Mouse (Mus musculus) neural tube, embryonic 12.5 days (tissue): ENCODE data around the gene Awat1. TPM values are rescaled to one million over a fixed set of nuclear protein-coding genes. Genes with fewer than 3 reads are reported as not detected.

Source experiments
- ATAC-seq: fragments of 200-750 bp; cut with Nextera tagmentation; 2 replicates; pipeline ENCODE4 v1.8.0; 2017; ENCODE audit warnings: low read depth, mild to moderate bottlenecking, moderate TSS enrichment, moderate library complexity; ENCODE audit not compliant: low FRiP score
- H3K27ac ChIP-seq: fragments of 300-500 bp; sonication (generic); 2 replicates; pipeline ENCODE4 v1.5.1; 2016
- H3K27me3 ChIP-seq: fragments of 300-500 bp; sonication (generic); replicated peaks from 2 replicates; pipeline ENCODE4 v1.6.1; 2016; ENCODE audit warnings: mild to moderate bottlenecking
- H3K36me3 ChIP-seq: fragments of 300-500 bp; sonication (generic); 2 replicates; pipeline ENCODE4 v1.6.1; 2016; ENCODE audit warnings: mild to moderate bottlenecking
- H3K4me1 ChIP-seq: fragments of 300-500 bp; sonication (generic); 2 replicates; pipeline ENCODE4 v1.6.1; 2016
- H3K4me2 ChIP-seq: fragments of 300-500 bp; sonication (generic); replicated peaks from 2 replicates; pipeline ENCODE4 v1.6.1; 2016; ENCODE audit warnings: mild to moderate bottlenecking
- H3K4me3 ChIP-seq: fragments of 300-500 bp; sonication (generic); 2 replicates; pipeline ENCODE4 v1.5.1; 2016
- H3K9ac ChIP-seq: fragments of 300-500 bp; sonication (generic); 2 replicates; pipeline ENCODE4 v1.6.1; 2016; ENCODE audit warnings: mild to moderate bottlenecking
- H3K9me3 ChIP-seq: fragments of 300-500 bp; sonication (generic); 2 replicates; pipeline ENCODE4 v1.6.1; 2016; ENCODE audit warnings: mild to moderate bottlenecking
- WGBS: fragments of 180-500 bp; shearing (Covaris S2); methylation state at CpG from one replicate; pipeline ENCODE4 v1.1.7; 2016; 5-methylcytosine and 5-hydroxymethylcytosine counted together
- polyA plus RNA-seq: library from polyadenylated mRNA; unstranded; fragments of >200 nt; fragmentation: Nextera tagmentation; extraction: Ambion mirVana; gene quantifications from 2 replicates; pipeline ENCODE4 v1.2.1, GENCODE M21; 2016

Gene Awat1
- polyA plus RNA-seq: not detected in 2 replicates

- H3K27ac ChIP-seq: no peak within 1 kb of the TSS
- no peaks in the 10 kb centered on the region for H3K9me3 ChIP-seq
- H3K36me3 ChIP-seq: no peaks in the 10 kb centered on the region
- no peak within 1 kb of the TSS for H3K4me3 ChIP-seq
- no peak for ATAC-seq
- no peak within 1 kb of the TSS for H3K9ac ChIP-seq
- no peak within 1 kb of the TSS for H3K4me2 ChIP-seq
- H3K27me3 ChIP-seq: no peaks in the 10 kb centered on the region
- 75% methylated on average over 1 of the region's 1 CpGs for WGBS
- H3K4me1 ChIP-seq: no peaks in the 10 kb centered on the region
Measured at GRCm38 (mm10) chrX:100571951-100572350, at the start of gene Awat1. TSS of gene Awat1 (plus strand) at chrX:100572251.

DNA sequence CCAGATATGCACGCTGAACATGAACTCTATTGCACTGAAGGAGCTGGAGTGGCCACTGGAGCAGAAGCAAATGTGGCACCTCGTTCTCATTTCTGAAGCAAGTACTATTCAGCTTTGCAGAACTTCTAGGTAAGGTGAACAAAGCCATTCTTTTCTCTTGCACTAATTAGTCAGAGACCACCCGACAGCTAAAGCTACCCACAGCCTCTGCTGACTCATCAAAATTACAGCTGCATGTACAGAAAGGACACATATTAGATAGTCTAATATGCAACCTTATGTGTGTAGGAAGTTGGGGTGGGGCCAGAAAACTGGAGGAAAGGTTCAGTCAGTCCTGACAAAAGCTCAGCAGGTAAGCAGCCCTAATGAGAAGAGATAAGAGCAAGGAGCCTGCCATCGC is 47.6 kb upstream of the Awat1 start, which contains the start of gene Dgat2l6:
Gene Dgat2l6 (plus strand): TSS at position 368 of the 400 bp plus-strand sequence.
- no peaks in the 10 kb centered on the region for H3K9me3 ChIP-seq
- H3K27ac ChIP-seq: no peak within 1 kb of the TSS
- H3K4me3 ChIP-seq: no peak within 1 kb of the TSS
- no peak within 1 kb of the TSS for H3K4me2 ChIP-seq
- ATAC-seq: no peak
- WGBS: 88% methylated on average over 4 of the region's 4 CpGs
- no peak within 1 kb of the TSS for H3K9ac ChIP-seq
- no peaks in the 10 kb centered on the region for H3K27me3 ChIP-seq
- no peaks in the 10 kb centered on the region for H3K4me1 ChIP-seq
- no peaks in the 10 kb centered on the region for H3K36me3 ChIP-seq

- Histone ChIP-seq H3K27ac (no peak overlapping the region), H3K4me3 (no peak overlapping the region), H3K9ac (no peak overlapping the region), H3K4me2 (no peak overlapping the region), H3K36me3 (no peaks in the 10 kb centered on the region), H3K9me3 (no peaks in the 10 kb centered on the region), H3K4me1 (no peaks in the 10 kb centered on the region), H3K27me3 (no peaks in the 10 kb centered on the region)
- ATAC-seq: no peak
- 79% methylated on average over 3 of the region's 3 CpGs for WGBS
Measured at GRCm38 (mm10) chrX:100556026-100556425, 16.0 kb upstream of the Awat1 start.

- no peak overlapping the region for H3K27ac ChIP-seq
- WGBS: 91% methylated on average over 3 of the region's 3 CpGs
- no peak overlapping the region for H3K4me3 ChIP-seq
Measured at GRCm38 (mm10) chrX:100565696-100566095, 6.4 kb upstream of the Awat1 start.

GRCm38 (mm10) chrX:100594791-100595190 is 22.7 kb downstream of the Awat1 start, which contains the start of gene P2ry4:
TSS of gene P2ry4 (minus strand) at chrX:100594869.
- no peaks in the 10 kb centered on the region for H3K4me1 ChIP-seq
- H3K27ac ChIP-seq: no peak within 1 kb of the TSS
- H3K9me3 ChIP-seq: no peaks in the 10 kb centered on the region
- no peak within 1 kb of the TSS for H3K4me2 ChIP-seq
- no peak within 1 kb of the TSS for H3K9ac ChIP-seq
- H3K4me3 ChIP-seq: no peak within 1 kb of the TSS
- no peak for ATAC-seq
- no peaks in the 10 kb centered on the region; the same call in 1 of the 2 replicates for H3K27me3 ChIP-seq
- no peaks in the 10 kb centered on the region for H3K36me3 ChIP-seq
- 62% methylated on average over 4 of the region's 4 CpGs for WGBS

More at GRCm38 (mm10) chrX:100565696-100566095, 6.4 kb upstream of the Awat1 start:
- H3K27me3 ChIP-seq: no peaks in the 10 kb centered on the region
- no peaks in the 10 kb centered on the region for H3K9me3 ChIP-seq
- no peaks in the 10 kb centered on the region for H3K36me3 ChIP-seq
- H3K9ac ChIP-seq: no peak overlapping the region
- no peaks in the 10 kb centered on the region for H3K4me1 ChIP-seq
- no peak overlapping the region for H3K4me2 ChIP-seq
- ATAC-seq: no peak

- no peak for ATAC-seq
- Histone ChIP-seq H3K27ac (no peak overlapping the region), H3K27me3 (no peaks in the 10 kb centered on the region; the same call in 1 of the 2 replicates), H3K9ac (no peak overlapping the region), H3K36me3 (no peaks in the 10 kb centered on the region), H3K4me3 (no peak overlapping the region), H3K4me1 (no peaks in the 10 kb centered on the region), H3K4me2 (no peak overlapping the region), H3K9me3 (no peaks in the 10 kb centered on the region)
- 24% methylated on average over 5 of the region's 5 CpGs for WGBS
Measured at GRCm38 (mm10) chrX:100597439-100597838, 25.4 kb downstream of the Awat1 start.

GRCm38 (mm10) chrX:100599755-100600154 is 27.7 kb downstream of the Awat1 start:
- Histone ChIP-seq H3K9me3 (no peaks in the 10 kb centered on the region), H3K9ac (no peak overlapping the region), H3K4me2 (no peak overlapping the region), H3K36me3 (no peaks in the 10 kb centered on the region), H3K27me3 (no peaks in the 10 kb centered on the region; the same call in 1 of the 2 replicates), H3K4me3 (no peak overlapping the region), H3K27ac (no peak overlapping the region), H3K4me1 (no peaks in the 10 kb centered on the region)
- WGBS: 78% methylated on average over 4 of the region's 4 CpGs
- ATAC-seq: no peak

DNA sequence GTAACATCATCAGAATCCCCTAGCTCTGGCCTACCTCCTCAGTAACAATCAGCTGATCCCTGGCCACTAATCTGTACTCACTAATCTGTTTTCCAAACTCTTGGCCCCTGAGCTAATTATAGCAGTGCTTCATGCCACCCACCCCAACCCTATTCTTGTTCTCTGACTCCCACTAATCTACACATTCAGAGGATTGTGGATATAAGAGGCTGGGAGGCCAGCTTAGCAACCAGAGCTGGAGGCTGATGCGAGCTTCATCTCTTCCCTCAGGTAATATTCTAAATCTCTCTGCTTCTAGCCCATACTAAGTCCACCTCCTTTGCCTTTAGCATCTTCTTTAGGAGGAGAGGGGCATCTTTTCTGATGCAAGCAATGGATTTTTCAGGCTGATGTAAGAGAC is 33.3 kb downstream of the Awat1 start, which contains the start of gene Arr3:
Gene Arr3 (plus strand): TSS at position 184 of the 400 bp plus-strand sequence.
- ATAC-seq: no peak
- 79% methylated on average over 1 of the region's 1 CpGs for WGBS
- no peaks in the 10 kb centered on the region for H3K4me1 ChIP-seq
- no peak within 1 kb of the TSS for H3K27ac ChIP-seq
- no peaks in the 10 kb centered on the region for H3K9me3 ChIP-seq
- no peak within 1 kb of the TSS for H3K9ac ChIP-seq
- H3K36me3 ChIP-seq: no peaks in the 10 kb centered on the region
- H3K4me3 ChIP-seq: no peak within 1 kb of the TSS
- no peaks in the 10 kb centered on the region for H3K27me3 ChIP-seq
- no peak within 1 kb of the TSS for H3K4me2 ChIP-seq

DNA sequence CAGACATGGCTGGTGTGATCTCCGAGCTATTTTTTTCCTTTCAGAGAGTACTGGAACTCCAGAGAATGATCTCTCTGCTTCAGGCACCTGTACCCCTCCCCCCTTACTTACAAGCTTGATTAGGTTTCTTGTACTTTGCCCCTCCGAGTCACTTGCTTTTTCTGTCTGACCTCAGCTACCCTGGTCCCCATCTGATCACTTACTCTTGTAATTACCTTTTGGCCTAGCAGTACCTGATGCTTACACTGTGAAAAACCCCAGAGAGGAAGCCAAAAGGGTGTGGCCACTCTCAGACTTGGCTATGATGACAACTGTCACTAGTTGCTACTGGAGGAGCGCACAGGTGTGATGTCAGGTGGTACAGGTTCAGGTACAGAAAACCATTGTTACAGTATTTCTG is 46.4 kb downstream of the Awat1 start:
- H3K36me3 ChIP-seq: 0 out of 2 replicates have a peak, but pooled peaks cover under 1% of the 10 kb centered on the region
- no peak for ATAC-seq
- H3K27ac ChIP-seq: no peak overlapping the region
- no peak overlapping the region for H3K4me3 ChIP-seq
- no peak overlapping the region for H3K9ac ChIP-seq
- no peaks in the 10 kb centered on the region; the same call in 1 of the 2 replicates for H3K27me3 ChIP-seq
- no peak overlapping the region for H3K4me2 ChIP-seq
- no peaks in the 10 kb centered on the region for H3K4me1 ChIP-seq
- H3K9me3 ChIP-seq: no peaks in the 10 kb centered on the region
- WGBS: 68% methylated on average over 3 of the region's 3 CpGs

GRCm38 (mm10) chrX:100621366-100621765 is 49.3 kb downstream of the Awat1 start:
- 78% methylated on average over 2 of the region's 2 CpGs for WGBS
- no peak for ATAC-seq
- H3K27ac ChIP-seq: no peak overlapping the region
- H3K9ac ChIP-seq: no peak overlapping the region
- no peaks in the 10 kb centered on the region for H3K4me1 ChIP-seq
- 0 out of 2 replicates have a peak, but pooled peaks cover 4% of the 10 kb centered on the region for H3K36me3 ChIP-seq
- no peaks in the 10 kb centered on the region; the same call in 1 of the 2 replicates for H3K27me3 ChIP-seq
- no peaks in the 10 kb centered on the region for H3K9me3 ChIP-seq
- no peak overlapping the region for H3K4me3 ChIP-seq
- no peak overlapping the region for H3K4me2 ChIP-seq

DNA sequence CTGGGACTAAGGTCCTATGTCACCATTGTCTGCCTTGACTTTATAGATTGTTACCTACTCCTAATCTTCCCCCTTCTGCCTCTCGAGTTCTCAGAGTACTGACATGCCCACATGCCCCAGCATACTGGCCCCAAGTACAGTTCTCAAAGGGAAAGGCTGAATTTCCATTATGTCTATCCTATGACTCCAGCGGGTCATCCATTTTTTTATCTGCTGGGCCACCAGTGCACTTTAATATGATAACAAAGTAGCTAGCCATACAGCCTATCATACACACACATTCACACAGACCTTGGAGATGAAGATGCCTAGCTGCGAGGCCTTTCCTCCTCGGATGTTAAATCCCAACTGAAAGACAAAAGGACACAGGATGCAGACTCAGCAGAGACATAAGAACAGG is 52.2 kb downstream of the Awat1 start:
- Histone ChIP-seq H3K27me3 (no peaks in the 10 kb centered on the region), H3K36me3 (0 out of 2 replicates have a peak, but pooled peaks cover 4% of the 10 kb centered on the region), H3K4me2 (no peak overlapping the region), H3K9ac (no peak overlapping the region), H3K27ac (no peak overlapping the region), H3K4me1 (no peaks in the 10 kb centered on the region), H3K4me3 (no peak overlapping the region), H3K9me3 (no peaks in the 10 kb centered on the region)
- ATAC-seq: no peak
- 93% methylated on average over 4 of the region's 4 CpGs for WGBS

GRCm38 (mm10) chrX:100625146-100625545 is 53.1 kb downstream of the Awat1 start:
- peak overlapping the region; percentile 57 for H3K4me2 ChIP-seq
- H3K4me3 ChIP-seq: peak overlapping the region; percentile 49
- H3K27me3 ChIP-seq: no peaks in the 10 kb centered on the region
- H3K4me1 ChIP-seq: no peaks in the 10 kb centered on the region
- no peaks in the 10 kb centered on the region for H3K9me3 ChIP-seq
- H3K9ac ChIP-seq: peak overlapping the region; percentile 44
- peak; percentile 6; the same call in 1 of the 2 replicates for ATAC-seq
- H3K27ac ChIP-seq: no peak overlapping the region
- 49% methylated on average over 7 of the region's 7 CpGs for WGBS
- H3K36me3 ChIP-seq: 0 out of 2 replicates have a peak, but pooled peaks cover 4% of the 10 kb centered on the region

- no peak within 1 kb of the TSS for H3K27ac ChIP-seq
- H3K9ac ChIP-seq: peak within 1 kb of the TSS; percentile 61
- H3K36me3 ChIP-seq: 0 out of 2 replicates have a peak, but pooled peaks cover 4% of the 10 kb centered on the region
- peak within 1 kb of the TSS; percentile 72 for H3K4me2 ChIP-seq
- WGBS: 23% methylated on average over 3 of the region's 3 CpGs
- H3K4me3 ChIP-seq: peak within 1 kb of the TSS; percentile 49
- ATAC-seq: no peak
- no peaks in the 10 kb centered on the region for H3K9me3 ChIP-seq
- H3K27me3 ChIP-seq: no peaks in the 10 kb centered on the region
- no peaks in the 10 kb centered on the region for H3K4me1 ChIP-seq
Measured at GRCm38 (mm10) chrX:100625546-100625801, 53.4 kb downstream of the Awat1 start, which contains the start of gene Kif4. TSS of gene Kif4 (plus strand) at chrX:100625737.
